Mouse (Mus musculus) spleen, adult 2 months (tissue): ENCODE data around the gene Lgals8. TPM values are rescaled to one million over a fixed set of nuclear protein-coding genes. Genes with fewer than 3 reads are reported as not detected.

Source experiments
- DNase-seq, 2 experiments: peaks; one replicate each; pipeline versions ENCODE4 v3.0.0 to v3.0.0-alpha.2; 2012 to 2021; ENCODE audit warnings: low spot score in 2 of 2, low read depth in 1 of 2
- H3K27ac ChIP-seq: fragments of 200-500 bp; 2 replicates; pipeline ENCODE4 v1.5.1; 2012; ENCODE audit warnings: low read length, inconsistent platforms; ENCODE audit not compliant: insufficient read depth
- H3K27me3 ChIP-seq: fragments of 200-500 bp; 2 replicates; pipeline ENCODE4 v1.6.1; 2012; ENCODE audit warnings: mild to moderate bottlenecking, moderate library complexity, low read length, inconsistent platforms; ENCODE audit not compliant: control insufficient read depth, insufficient read depth
- H3K36me3 ChIP-seq: fragments of 200-500 bp; 2 replicates; pipeline ENCODE4 v1.6.1; 2012; ENCODE audit warnings: mild to moderate bottlenecking, low read length, inconsistent platforms; ENCODE audit not compliant: control insufficient read depth, insufficient read depth
- H3K4me1 ChIP-seq: fragments of 200-500 bp; 2 replicates; pipeline ENCODE4 v1.6.1; 2011; ENCODE audit warnings: inconsistent platforms; ENCODE audit not compliant: control insufficient read depth, insufficient read depth, insufficient read length
- H3K4me3 ChIP-seq: fragments of 200-500 bp; 2 replicates; pipeline ENCODE4 v1.5.1; 2011; ENCODE audit warnings: mild to moderate bottlenecking, inconsistent platforms; ENCODE audit not compliant: insufficient read depth, insufficient read length; ENCODE audit errors: extremely low read depth
- CTCF ChIP-seq: fragments of 200-500 bp; IDR thresholded peaks from 2 replicates; pipeline ENCODE4 v1.5.1; 2011; ENCODE audit warnings: mild to moderate bottlenecking, inconsistent platforms; ENCODE audit not compliant: insufficient read depth, insufficient read length, insufficient replicate concordance; ENCODE audit errors: extremely low read depth
- POLR2A ChIP-seq: fragments of 200-500 bp; IDR thresholded peaks from 2 replicates; pipeline ENCODE4 v1.6.1; 2011; ENCODE audit warnings: low read depth, low read length, inconsistent platforms
- WGBS: fragments of 180-500 bp; shearing (Covaris S2); methylation state at CpG from one replicate; pipeline ENCODE4 v1.1.7; 2018; 5-methylcytosine and 5-hydroxymethylcytosine counted together
- polyA plus RNA-seq: library from polyadenylated mRNA; depleted of rRNA; stranded (reverse); fragments of >200 nt; gene quantifications from 2 replicates; pipeline ENCODE4 v1.2.3, GENCODE M21; 2012

Lgals8 gene
- polyA plus RNA-seq, 1 experiment = 23.5 TPM

DNA sequence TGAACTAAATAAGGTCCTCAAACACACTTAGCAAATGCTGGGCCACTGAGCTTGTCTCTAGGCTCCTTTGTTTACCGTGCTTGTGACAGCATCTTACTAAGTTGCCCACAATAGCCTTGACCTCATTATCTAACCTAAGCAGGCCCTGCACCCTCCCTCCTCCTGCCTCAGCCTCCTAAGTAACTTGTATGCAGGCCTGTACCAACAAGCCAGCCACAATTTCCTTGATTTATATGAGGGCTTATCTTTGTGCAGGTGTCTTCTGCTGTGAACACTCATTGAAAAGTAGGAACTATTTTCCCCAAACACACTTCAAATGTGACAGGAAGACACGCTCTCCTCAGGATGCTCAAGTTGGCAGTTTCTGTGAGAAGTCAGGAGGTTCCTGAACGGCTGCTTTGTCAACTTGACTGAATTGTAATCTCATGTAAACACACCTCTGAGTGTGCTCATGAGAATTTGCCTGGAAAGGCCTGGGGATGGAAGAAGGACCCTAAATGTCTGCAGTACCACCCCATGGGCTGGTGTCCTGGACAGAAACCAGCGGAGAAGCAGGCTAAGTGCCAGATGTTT is 38.0 kb upstream of the Lgals8 start:
- H3K36me3 ChIP-seq = no peaks in the 10 kb centered on the region
- H3K4me3 ChIP-seq = no peak overlapping the region
- WGBS = 29% methylated on average over 4 of the region's 4 CpGs
- TF ChIP-seq POLR2A (no peak), CTCF (no peak)
- peak overlapping the region; percentile 63 for H3K27ac ChIP-seq
- DNase-seq = no peak
- H3K4me1 ChIP-seq = peaks cover 18% of the 10 kb centered on the region; the same call in 1 of the 2 replicates
- H3K27me3 ChIP-seq = no peaks in the 10 kb centered on the region

DNA sequence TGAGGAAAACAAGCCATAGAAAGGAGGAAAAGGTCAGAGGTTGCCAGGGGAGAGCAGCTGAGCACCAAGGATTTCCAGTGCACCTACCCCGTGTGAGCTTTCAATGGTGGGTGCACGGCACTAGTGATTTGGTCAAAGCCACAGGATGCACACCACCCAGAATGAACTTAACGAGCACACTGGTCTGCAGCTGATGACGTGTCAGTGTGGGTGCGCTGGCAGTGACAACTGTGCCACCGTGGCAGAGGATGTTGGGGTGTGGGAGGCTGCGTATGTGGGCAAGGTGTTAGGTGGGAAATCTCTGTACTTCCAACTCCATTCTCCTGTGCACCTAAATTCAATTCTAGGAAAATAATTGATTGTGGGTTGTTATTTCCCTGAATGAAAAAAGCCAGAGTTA is 34.4 kb upstream of the Lgals8 start:
- 74% methylated on average over 7 of the region's 7 CpGs for WGBS
- Histone ChIP-seq H3K4me1 (peaks cover 12% of the 10 kb centered on the region; the same call in 1 of the 2 replicates), H3K27ac (no peak overlapping the region), H3K4me3 (no peak overlapping the region), H3K27me3 (no peaks in the 10 kb centered on the region), H3K36me3 (no peaks in the 10 kb centered on the region)
- no peak for DNase-seq
- no peak for TF ChIP-seq CTCF
- no peak for TF ChIP-seq POLR2A

DNA sequence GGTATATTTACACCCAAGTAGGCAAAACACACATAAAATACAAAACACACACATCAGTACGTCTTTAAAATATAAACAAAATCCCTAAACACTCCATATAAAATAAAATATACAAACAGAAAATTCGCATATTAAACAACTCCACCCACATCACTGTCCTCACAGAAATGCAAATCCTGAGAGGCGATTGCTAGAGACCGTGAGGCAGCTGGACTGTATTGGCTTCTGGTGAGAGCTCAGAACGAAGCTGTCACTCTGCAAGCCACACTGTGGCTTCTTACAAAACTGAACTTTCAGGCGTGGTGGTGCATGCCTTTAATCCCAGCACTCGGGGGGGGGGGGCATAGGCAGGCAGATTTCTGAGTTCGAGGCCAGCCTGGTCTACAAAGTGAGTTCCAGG is 33.1 kb upstream of the Lgals8 start:
- no peaks in the 10 kb centered on the region for H3K27me3 ChIP-seq
- H3K27ac ChIP-seq = no peak overlapping the region
- TF ChIP-seq CTCF (no peak), POLR2A (no peak)
- H3K4me1 ChIP-seq = peaks cover 3% of the 10 kb centered on the region; the same call in 1 of the 2 replicates
- 77% methylated on average over 8 of the region's 8 CpGs for WGBS
- DNase-seq = no peak
- H3K36me3 ChIP-seq = no peaks in the 10 kb centered on the region
- no peak overlapping the region for H3K4me3 ChIP-seq

DNA sequence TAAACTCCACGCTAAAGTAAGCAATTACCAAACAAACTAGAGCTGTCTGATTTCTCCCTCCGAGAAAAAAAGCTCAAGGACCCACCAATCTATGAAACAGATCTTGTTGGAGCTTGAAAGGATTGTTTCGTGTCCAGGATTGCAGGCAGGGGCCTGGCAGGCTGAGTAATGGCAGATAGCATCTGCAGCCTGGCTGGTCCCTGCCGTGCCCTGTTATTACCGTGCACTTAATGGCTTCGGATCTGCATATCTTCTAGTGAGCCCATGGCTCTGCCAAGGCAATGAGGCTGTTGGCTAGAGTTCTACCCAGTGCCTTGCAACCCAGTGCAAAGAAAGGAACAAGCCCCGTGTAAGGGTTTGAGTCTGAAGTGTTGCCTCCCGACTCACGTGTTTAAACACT is 30.0 kb upstream of the Lgals8 start:
- H3K36me3 ChIP-seq = no peaks in the 10 kb centered on the region
- H3K27ac ChIP-seq = no peak overlapping the region
- DNase-seq = no peak
- no peaks in the 10 kb centered on the region for H3K27me3 ChIP-seq
- no peaks in the 10 kb centered on the region for H3K4me1 ChIP-seq
- TF ChIP-seq CTCF (no peak), POLR2A (no peak)
- WGBS = 92% methylated on average over 9 of the region's 9 CpGs
- no peak overlapping the region for H3K4me3 ChIP-seq

DNA sequence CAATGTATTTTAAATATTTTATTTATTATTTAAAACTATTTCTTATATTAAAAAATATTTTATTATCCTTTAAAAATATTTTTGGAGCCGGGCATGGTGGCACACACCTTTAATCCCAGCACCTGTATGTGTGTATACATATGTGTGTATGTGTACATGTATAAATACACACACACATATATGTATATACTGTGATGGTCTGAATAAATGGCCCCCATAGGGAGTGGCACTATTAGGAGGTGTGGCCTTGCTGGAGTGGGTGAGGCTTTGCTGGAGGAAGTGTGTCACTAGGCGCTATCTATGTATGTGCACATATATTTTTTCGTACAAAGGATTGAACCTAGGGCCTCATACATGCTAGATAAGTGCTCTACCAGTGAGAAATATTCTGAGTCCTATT is 27.8 kb upstream of the Lgals8 start:
- no peak for DNase-seq
- Histone ChIP-seq H3K27ac (no peak overlapping the region), H3K36me3 (no peaks in the 10 kb centered on the region), H3K4me3 (no peak overlapping the region), H3K4me1 (no peaks in the 10 kb centered on the region), H3K27me3 (no peaks in the 10 kb centered on the region)
- 91% methylated on average over 3 of the region's 3 CpGs for WGBS
- no peak for TF ChIP-seq CTCF
- no peak for TF ChIP-seq POLR2A

DNA sequence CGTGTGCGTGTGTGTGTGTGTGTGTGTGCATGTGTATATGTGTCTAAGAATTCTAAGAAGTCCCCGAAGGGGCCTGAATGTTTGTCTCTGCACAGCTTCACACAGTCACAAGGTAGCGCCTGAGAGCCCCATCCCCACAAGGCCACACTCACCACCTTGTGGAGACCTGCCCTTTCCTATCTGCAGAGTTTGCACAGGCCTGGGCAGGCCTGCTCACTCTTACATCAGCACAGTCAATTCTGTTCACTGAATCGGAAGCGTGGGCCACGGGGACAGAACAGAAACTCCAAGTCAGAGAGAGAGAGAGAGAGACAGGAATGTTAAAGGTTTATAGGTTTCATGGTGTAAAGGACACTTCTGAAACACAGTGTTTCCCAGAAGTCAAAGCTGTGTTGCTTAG is 20.9 kb upstream of the Lgals8 start:
- Histone ChIP-seq H3K27me3 (no peaks in the 10 kb centered on the region), H3K36me3 (no peaks in the 10 kb centered on the region; the same call in 1 of the 2 replicates), H3K4me3 (no peak overlapping the region), H3K4me1 (no peaks in the 10 kb centered on the region), H3K27ac (no peak overlapping the region)
- 91% methylated on average over 7 of the region's 7 CpGs for WGBS
- DNase-seq = no peak
- TF ChIP-seq CTCF (no peak), POLR2A (no peak)

DNA sequence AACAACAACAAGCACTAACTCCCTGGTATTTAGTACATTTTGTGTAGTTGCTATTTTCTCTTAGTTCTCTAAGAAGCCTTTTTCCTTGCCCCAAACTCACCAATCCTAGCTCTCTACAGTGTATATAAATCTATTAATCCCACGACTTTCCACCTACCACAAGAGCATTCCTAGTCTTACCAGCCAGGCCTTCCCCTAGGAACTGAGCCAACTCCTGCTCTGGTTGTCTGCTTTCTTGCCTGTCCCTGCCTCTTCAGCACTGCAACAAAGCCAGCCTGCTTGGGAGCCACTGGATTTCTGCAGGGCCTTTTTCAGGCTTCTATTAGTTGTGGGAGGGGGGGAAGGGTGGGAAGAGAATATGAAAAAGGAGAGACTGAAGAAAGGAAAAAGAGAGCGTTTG is 20.5 kb upstream of the Lgals8 start:
- no peak for DNase-seq
- Histone ChIP-seq H3K36me3 (no peaks in the 10 kb centered on the region; the same call in 1 of the 2 replicates), H3K4me1 (no peaks in the 10 kb centered on the region), H3K4me3 (no peak overlapping the region), H3K27ac (no peak overlapping the region), H3K27me3 (no peaks in the 10 kb centered on the region)
- WGBS = 82% methylated on average over 2 of the region's 2 CpGs
- TF ChIP-seq CTCF (no peak), POLR2A (no peak)

DNA sequence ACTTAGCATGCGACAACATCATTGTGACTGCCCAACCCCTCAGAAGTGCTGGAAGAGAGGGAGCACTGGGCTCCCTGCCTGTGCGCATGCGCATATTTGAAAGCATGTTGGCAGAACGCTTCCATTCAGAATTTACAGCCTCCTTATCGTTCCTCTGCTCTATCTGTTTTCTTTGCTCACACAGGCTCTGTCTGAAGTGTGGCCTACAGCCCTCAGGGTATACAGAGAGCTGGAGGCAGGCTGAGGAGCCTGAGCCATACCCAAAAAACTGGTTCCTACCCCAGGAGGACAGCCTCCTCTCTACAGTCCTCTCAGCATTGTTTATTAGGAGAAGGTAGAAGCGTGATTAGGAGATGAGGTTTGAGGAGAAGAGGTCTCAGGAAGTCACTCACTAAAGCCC is 15.1 kb upstream of the Lgals8 start:
- 94% methylated on average over 6 of the region's 6 CpGs for WGBS
- H3K4me1 ChIP-seq = no peaks in the 10 kb centered on the region; the same call in 1 of the 2 replicates
- DNase-seq = no peak
- no peaks in the 10 kb centered on the region for H3K27me3 ChIP-seq
- no peak overlapping the region for H3K27ac ChIP-seq
- H3K36me3 ChIP-seq = peaks cover 2% of the 10 kb centered on the region; the same call in 1 of the 2 replicates
- no peak overlapping the region for H3K4me3 ChIP-seq
- no peak for TF ChIP-seq CTCF
- no peak for TF ChIP-seq POLR2A
